Mouse (Mus musculus) urinary bladder, postnatal 4 days (tissue): ENCODE data around the gene Ppcs.
A peak's percentile ranks its signal among the peaks of the same experiment; 100 is the strongest.

Experiments used
- DNase-seq, 2 experiments: peaks; one replicate each; pipeline ENCODE4 v3.0.0; 2021 to 2022; ENCODE audit warnings: low spot score in 2 of 2

Gene Ppcs

DNA sequence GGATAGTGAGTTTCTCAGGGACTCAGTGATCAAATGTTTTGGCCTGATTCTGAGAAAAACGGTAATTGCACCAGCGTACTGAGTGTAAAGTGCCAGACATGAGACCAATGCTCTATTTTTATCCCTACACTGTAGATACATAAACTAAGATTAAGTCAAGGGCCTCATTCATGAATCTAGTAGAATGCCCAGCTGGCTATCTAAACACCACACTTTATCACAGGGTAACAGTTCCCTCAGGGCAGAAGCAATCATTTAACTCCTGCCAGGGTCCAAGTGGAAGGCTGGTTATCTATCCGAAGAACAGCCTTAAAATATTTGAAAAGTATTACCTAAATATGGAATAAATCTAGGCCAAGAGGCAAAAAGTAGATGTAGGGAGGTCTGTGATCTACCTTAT lies 4.3 kb downstream of the Ppcs start:
- no peak for DNase-seq

- DNase-seq, result no peak
Observed at GRCm38 (mm10) chr4:119417270-119417669, 5.0 kb downstream of the Ppcs start.

- DNase-seq, result peak; percentile 88 to 89
Observed at GRCm38 (mm10) chr4:119415072-119415753, 7.0 kb downstream of the Ppcs start, which contains the start of gene Ccdc30. Gene Ccdc30 (minus strand): TSS chr4:119415521.

GRCm38 (mm10) chr4:119412791-119413190 lies 9.4 kb downstream of the Ppcs start:
- no peak for DNase-seq

- DNase-seq, result no peak
Observed at GRCm38 (mm10) chr4:119411877-119412650, 10.2 kb downstream of the Ppcs start.

DNA sequence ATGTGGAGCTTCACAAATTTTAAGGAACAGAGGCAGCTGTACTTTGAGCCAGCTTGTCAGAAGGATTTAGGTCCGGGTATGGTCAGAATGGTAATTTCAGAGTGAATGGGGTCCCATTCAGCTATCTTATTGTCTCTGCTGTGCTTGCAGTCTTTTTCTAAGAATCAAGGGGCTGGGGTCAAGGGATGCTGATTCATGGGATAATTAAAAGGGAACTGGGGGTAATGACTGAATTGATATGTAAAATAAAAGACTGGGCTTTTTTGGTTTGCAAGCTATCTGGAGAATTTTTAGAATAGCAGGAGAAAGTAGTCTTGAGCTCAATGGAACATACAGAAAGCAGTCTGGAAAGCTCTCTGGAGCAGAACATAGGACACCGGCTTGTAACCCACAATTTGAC lies 18.8 kb downstream of the Ppcs start:
- no peak for DNase-seq

DNA sequence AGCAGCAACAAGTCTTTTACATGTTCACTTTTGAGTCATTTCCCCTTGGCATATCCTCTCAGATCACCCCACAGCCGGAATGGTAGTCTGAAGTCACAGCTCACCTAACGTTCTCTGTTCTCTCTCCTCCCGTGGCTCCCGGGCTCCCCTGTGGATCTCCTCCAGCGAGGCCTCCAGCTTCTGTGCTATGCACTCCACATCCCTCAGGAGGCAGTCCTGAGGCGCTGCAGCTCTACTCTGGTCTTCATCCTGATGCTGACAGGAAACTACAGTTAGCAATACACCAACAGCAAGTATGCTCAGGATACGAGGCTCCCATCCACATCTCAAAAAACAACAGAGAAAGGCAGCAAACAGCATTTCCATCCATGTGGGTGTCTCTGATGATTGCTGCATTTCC lies 21.3 kb downstream of the Ppcs start:
- DNase-seq, result no peak

DNA sequence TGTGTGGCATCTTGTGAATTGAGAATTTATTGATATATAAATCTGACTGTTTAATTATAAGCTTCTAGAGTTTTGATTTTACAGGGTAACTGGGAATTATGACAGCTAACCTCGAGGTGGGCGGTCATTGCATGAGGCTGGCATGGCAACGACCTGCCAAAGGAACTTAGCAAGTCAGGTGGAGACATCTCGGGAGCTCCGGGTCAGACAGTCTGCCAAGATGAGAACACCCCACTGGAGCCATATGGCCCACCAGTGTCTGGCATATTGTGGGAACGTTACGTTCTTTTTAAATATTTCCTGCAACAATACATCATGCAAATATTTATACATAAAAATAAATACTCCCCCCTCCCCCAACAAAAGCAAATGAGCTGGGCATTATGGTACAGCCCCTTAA lies 23.5 kb downstream of the Ppcs start:
- DNase-seq, result no peak

DNA sequence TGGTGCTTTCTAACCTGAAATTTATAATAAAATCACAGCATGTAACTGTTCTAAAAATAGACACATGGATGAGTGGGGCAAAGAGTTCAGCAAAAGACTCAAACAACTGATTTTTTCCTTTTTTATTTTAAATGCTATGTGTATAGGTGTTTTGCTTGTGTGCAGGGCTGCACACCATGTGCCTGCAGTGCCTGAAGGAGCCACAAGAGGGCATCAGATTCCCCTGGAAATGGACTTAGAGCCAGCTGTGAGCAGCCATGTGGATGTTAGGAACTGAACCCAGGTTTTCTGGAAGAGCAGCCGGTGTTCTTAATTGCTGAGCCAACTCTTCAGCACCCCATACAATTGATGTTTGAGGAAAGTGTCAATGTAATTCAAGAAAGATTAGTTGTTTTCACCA lies 31.9 kb downstream of the Ppcs start:
- no peak for DNase-seq

GRCm38 (mm10) chr4:119389184-119389583 lies 33.0 kb downstream of the Ppcs start:
- DNase-seq, result no peak

DNA sequence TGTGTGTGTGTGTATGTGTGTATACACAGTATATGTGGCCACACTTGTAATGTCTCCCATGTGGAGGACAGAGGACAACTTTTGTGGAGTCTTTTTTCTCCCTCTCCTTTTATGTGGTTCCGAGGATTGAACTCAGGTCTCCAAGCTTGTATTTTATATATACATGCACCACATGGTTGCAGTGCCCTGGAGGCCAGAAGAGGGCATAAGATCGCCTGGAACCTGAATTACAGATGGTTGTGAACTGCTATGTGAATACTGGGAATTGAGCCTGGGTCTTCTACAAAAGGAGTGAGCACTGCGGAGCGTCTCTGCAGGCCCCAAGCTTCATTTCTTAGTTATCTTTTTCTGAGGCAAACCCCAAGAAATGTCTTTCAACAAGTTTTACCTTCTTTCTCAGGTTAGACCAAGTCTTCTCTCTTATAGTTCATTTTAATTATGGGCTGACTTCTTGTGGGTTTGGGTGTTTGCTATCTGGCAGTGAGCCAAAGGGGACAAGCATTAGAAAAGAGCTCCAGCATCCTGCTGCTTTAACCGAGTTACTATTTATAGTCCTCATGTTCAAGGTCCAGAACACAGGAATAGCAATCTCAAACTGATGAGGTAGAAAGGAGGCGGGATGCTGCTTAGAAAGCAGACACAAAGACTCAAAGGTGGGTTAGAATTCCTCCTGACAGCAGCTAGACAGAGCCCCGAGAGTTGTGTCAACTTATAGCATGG lies 40.6 kb downstream of the Ppcs start:
- no peak for DNase-seq

GRCm38 (mm10) chr4:119369460-119369859 lies 52.8 kb downstream of the Ppcs start:
- no peak for DNase-seq
